Mouse (Mus musculus): ENCODE data around the gene Diexf. TPM values are rescaled to one million over a fixed set of nuclear protein-coding genes. Genes with fewer than 3 reads are reported as not detected.

Gene Diexf
- polyA plus RNA-seq, 1 experiment from 2014 or later: 7.3 TPM

GRCm38 (mm10) chr1:193102556-193102955 is 27.5 kb downstream of the Diexf start:
- ATAC-seq (replicated peaks; ENCODE audit: extremely low read depth, insufficient read depth, low FRiP score): no peak
- no peak overlapping the region for H3K4me2 ChIP-seq (ENCODE audit: low read depth, low read length)
- 75% methylated on average over 5 of the region's 5 CpGs for WGBS
- H3K27me3 ChIP-seq (ENCODE audit: control insufficient read depth, insufficient read depth, low read length): no peaks in the 10 kb centered on the region
- no peak overlapping the region for H3K27ac ChIP-seq (ENCODE audit: low read length)
- no peak overlapping the region for H3K9ac ChIP-seq (ENCODE audit: low read length)
- peaks cover 20% of the 10 kb centered on the region for H3K36me3 ChIP-seq (ENCODE audit: control insufficient read depth, insufficient read depth)
- no peaks in the 10 kb centered on the region for H3K4me1 ChIP-seq (ENCODE audit: control insufficient read depth, insufficient read depth, low read length)
- H3K9me3 ChIP-seq (replicated peaks; ENCODE audit: control insufficient read depth, low read length): no peaks in the 10 kb centered on the region
- no peak overlapping the region for H3K4me3 ChIP-seq (ENCODE audit: low read length)

- no peak overlapping the region for H3K4me3 ChIP-seq (ENCODE audit: low read length)
- no peak overlapping the region for H3K4me2 ChIP-seq (ENCODE audit: low read depth, low read length)
- no peaks in the 10 kb centered on the region for H3K9me3 ChIP-seq (replicated peaks; ENCODE audit: control insufficient read depth, low read length)
- no peaks in the 10 kb centered on the region for H3K27me3 ChIP-seq (ENCODE audit: control insufficient read depth, insufficient read depth, low read length)
- WGBS: 47% methylated on average over 4 of the region's 4 CpGs
- H3K36me3 ChIP-seq (ENCODE audit: control insufficient read depth, insufficient read depth): peaks cover 15% of the 10 kb centered on the region; the same call in 1 of the 2 replicates
- H3K4me1 ChIP-seq (ENCODE audit: control insufficient read depth, insufficient read depth, low read length): no peaks in the 10 kb centered on the region
- ATAC-seq (replicated peaks; ENCODE audit: extremely low read depth, insufficient read depth, low FRiP score): no peak
- no peak overlapping the region for H3K27ac ChIP-seq (ENCODE audit: low read length)
- H3K9ac ChIP-seq (ENCODE audit: low read length): no peak overlapping the region
Measured at GRCm38 (mm10) chr1:193102029-193102428, 28.0 kb downstream of the Diexf start.

- Histone ChIP-seq H3K4me2 (ENCODE audit: low read depth, low read length) (no peak overlapping the region), H3K9me3 (replicated peaks; ENCODE audit: control insufficient read depth, low read length) (no peaks in the 10 kb centered on the region), H3K27ac (ENCODE audit: low read length) (no peak overlapping the region), H3K9ac (ENCODE audit: low read length) (no peak overlapping the region), H3K36me3 (ENCODE audit: control insufficient read depth, insufficient read depth) (no peaks in the 10 kb centered on the region), H3K4me1 (ENCODE audit: control insufficient read depth, insufficient read depth, low read length) (no peaks in the 10 kb centered on the region), H3K4me3 (ENCODE audit: low read length) (no peak overlapping the region), H3K27me3 (ENCODE audit: control insufficient read depth, insufficient read depth, low read length) (no peaks in the 10 kb centered on the region)
- 72% methylated on average over 3 of the region's 3 CpGs for WGBS
- ATAC-seq (replicated peaks; ENCODE audit: extremely low read depth, insufficient read depth, low FRiP score): no peak
Measured at GRCm38 (mm10) chr1:193098946-193099345, 31.1 kb downstream of the Diexf start.

- H3K4me3 ChIP-seq (ENCODE audit: low read length): no peak overlapping the region
- H3K4me2 ChIP-seq (ENCODE audit: low read depth, low read length): no peak overlapping the region
- no peaks in the 10 kb centered on the region for H3K4me1 ChIP-seq (ENCODE audit: control insufficient read depth, insufficient read depth, low read length)
- no peaks in the 10 kb centered on the region for H3K27me3 ChIP-seq (ENCODE audit: control insufficient read depth, insufficient read depth, low read length)
- H3K9ac ChIP-seq (ENCODE audit: low read length): no peak overlapping the region
- H3K9me3 ChIP-seq (replicated peaks; ENCODE audit: control insufficient read depth, low read length): no peaks in the 10 kb centered on the region
- H3K27ac ChIP-seq (ENCODE audit: low read length): no peak overlapping the region
- no peaks in the 10 kb centered on the region for H3K36me3 ChIP-seq (ENCODE audit: control insufficient read depth, insufficient read depth)
- WGBS: 58% methylated on average over 3 of the region's 3 CpGs
- ATAC-seq (replicated peaks; ENCODE audit: extremely low read depth, insufficient read depth, low FRiP score): no peak
Measured at GRCm38 (mm10) chr1:193093596-193093995, 36.5 kb downstream of the Diexf start.

- no peak overlapping the region for H3K9ac ChIP-seq (ENCODE audit: low read length)
- no peak overlapping the region for H3K4me2 ChIP-seq (ENCODE audit: low read depth, low read length)
- H3K27me3 ChIP-seq (ENCODE audit: control insufficient read depth, insufficient read depth, low read length): no peaks in the 10 kb centered on the region
- no peak overlapping the region for H3K27ac ChIP-seq (ENCODE audit: low read length)
- ATAC-seq (replicated peaks; ENCODE audit: extremely low read depth, insufficient read depth, low FRiP score): no peak
- no peaks in the 10 kb centered on the region for H3K4me1 ChIP-seq (ENCODE audit: control insufficient read depth, insufficient read depth, low read length)
- no peaks in the 10 kb centered on the region for H3K9me3 ChIP-seq (replicated peaks; ENCODE audit: control insufficient read depth, low read length)
- 54% methylated on average over 1 of the region's 1 CpGs for WGBS
- no peaks in the 10 kb centered on the region for H3K36me3 ChIP-seq (ENCODE audit: control insufficient read depth, insufficient read depth)
- H3K4me3 ChIP-seq (ENCODE audit: low read length): no peak overlapping the region
Measured at GRCm38 (mm10) chr1:193092771-193093170, 37.3 kb downstream of the Diexf start.

- no peaks in the 10 kb centered on the region for H3K4me1 ChIP-seq (ENCODE audit: control insufficient read depth, insufficient read depth, low read length)
- no peaks in the 10 kb centered on the region for H3K9me3 ChIP-seq (replicated peaks; ENCODE audit: control insufficient read depth, low read length)
- H3K27me3 ChIP-seq (ENCODE audit: control insufficient read depth, insufficient read depth, low read length): no peaks in the 10 kb centered on the region
- H3K4me3 ChIP-seq (ENCODE audit: low read length): no peak overlapping the region
- WGBS: 77% methylated on average over 11 of the region's 11 CpGs
- no peak overlapping the region for H3K27ac ChIP-seq (ENCODE audit: low read length)
- H3K4me2 ChIP-seq (ENCODE audit: low read depth, low read length): no peak overlapping the region
- H3K36me3 ChIP-seq (ENCODE audit: control insufficient read depth, insufficient read depth): no peaks in the 10 kb centered on the region
- no peak overlapping the region for H3K9ac ChIP-seq (ENCODE audit: low read length)
- no peak for ATAC-seq (replicated peaks; ENCODE audit: extremely low read depth, insufficient read depth, low FRiP score)
Measured at GRCm38 (mm10) chr1:193090894-193091293, 39.2 kb downstream of the Diexf start.

- H3K27me3 ChIP-seq (ENCODE audit: control insufficient read depth, insufficient read depth, low read length): no peaks in the 10 kb centered on the region
- WGBS: 75% methylated on average over 18 of the region's 18 CpGs
- no peaks in the 10 kb centered on the region for H3K36me3 ChIP-seq (ENCODE audit: control insufficient read depth, insufficient read depth)
- H3K4me2 ChIP-seq (ENCODE audit: low read depth, low read length): no peak overlapping the region
- no peak overlapping the region for H3K9ac ChIP-seq (ENCODE audit: low read length)
- ATAC-seq (replicated peaks; ENCODE audit: extremely low read depth, insufficient read depth, low FRiP score): no peak
- no peak overlapping the region for H3K27ac ChIP-seq (ENCODE audit: low read length)
- no peak overlapping the region for H3K4me3 ChIP-seq (ENCODE audit: low read length)
- no peaks in the 10 kb centered on the region for H3K9me3 ChIP-seq (replicated peaks; ENCODE audit: control insufficient read depth, low read length)
- H3K4me1 ChIP-seq (ENCODE audit: control insufficient read depth, insufficient read depth, low read length): no peaks in the 10 kb centered on the region
Measured at GRCm38 (mm10) chr1:193090211-193090871, 39.7 kb downstream of the Diexf start.

GRCm38 (mm10) chr1:193089683-193090082 is 40.4 kb downstream of the Diexf start:
- Histone ChIP-seq H3K36me3 (ENCODE audit: control insufficient read depth, insufficient read depth) (no peaks in the 10 kb centered on the region), H3K4me2 (ENCODE audit: low read depth, low read length) (no peak overlapping the region), H3K27me3 (ENCODE audit: control insufficient read depth, insufficient read depth, low read length) (no peaks in the 10 kb centered on the region), H3K9me3 (replicated peaks; ENCODE audit: control insufficient read depth, low read length) (no peaks in the 10 kb centered on the region), H3K4me1 (ENCODE audit: control insufficient read depth, insufficient read depth, low read length) (no peaks in the 10 kb centered on the region), H3K27ac (ENCODE audit: low read length) (no peak overlapping the region), H3K9ac (ENCODE audit: low read length) (no peak overlapping the region), H3K4me3 (ENCODE audit: low read length) (no peak overlapping the region)
- WGBS: 73% methylated on average over 3 of the region's 3 CpGs
- ATAC-seq (replicated peaks; ENCODE audit: extremely low read depth, insufficient read depth, low FRiP score): no peak

- no peaks in the 10 kb centered on the region for H3K27me3 ChIP-seq (ENCODE audit: control insufficient read depth, insufficient read depth, low read length)
- no peaks in the 10 kb centered on the region for H3K4me1 ChIP-seq (ENCODE audit: control insufficient read depth, insufficient read depth, low read length)
- H3K9ac ChIP-seq (ENCODE audit: low read length): no peak overlapping the region
- H3K4me2 ChIP-seq (ENCODE audit: low read depth, low read length): no peak overlapping the region
- H3K4me3 ChIP-seq (ENCODE audit: low read length): no peak overlapping the region
- H3K9me3 ChIP-seq (replicated peaks; ENCODE audit: control insufficient read depth, low read length): no peaks in the 10 kb centered on the region
- 84% methylated on average over 6 of the region's 6 CpGs for WGBS
- no peaks in the 10 kb centered on the region for H3K36me3 ChIP-seq (ENCODE audit: control insufficient read depth, insufficient read depth)
- H3K27ac ChIP-seq (ENCODE audit: low read length): no peak overlapping the region
- ATAC-seq (replicated peaks; ENCODE audit: extremely low read depth, insufficient read depth, low FRiP score): no peak
Measured at GRCm38 (mm10) chr1:193089211-193089610, 40.9 kb downstream of the Diexf start.

Measured in heart, embryonic 16.5 days (tissue).